Mouse (Mus musculus) heart, embryonic 11.5 days (tissue): ENCODE results near the gene Il15ra. TPM values are rescaled to one million over a fixed set of nuclear protein-coding genes. Genes with fewer than 3 reads are reported as not detected.

Source experiments
- ATAC-seq: fragments of 200-750 bp; cut with Nextera tagmentation; replicated peaks from 2 replicates; pipeline ENCODE4 v1.8.0; 2017; ENCODE audit warnings: moderate library complexity; ENCODE audit not compliant: insufficient number of reproducible peaks, low FRiP score, low TSS enrichment
- H3K27ac ChIP-seq: fragments of 300-500 bp; sonication (generic); 2 replicates; pipeline ENCODE4 v1.5.1; 2014; ENCODE audit warnings: mild to moderate bottlenecking, low read depth, low read length
- H3K27me3 ChIP-seq: fragments of 300-500 bp; sonication (generic); 2 replicates; pipeline ENCODE4 v1.6.1; 2014; ENCODE audit warnings: mild to moderate bottlenecking, low read length, mixed read lengths; ENCODE audit not compliant: control insufficient read depth, insufficient read depth
- H3K36me3 ChIP-seq: fragments of 300-500 bp; sonication (generic); 2 replicates; pipeline ENCODE4 v1.6.1; 2014; ENCODE audit warnings: mild to moderate bottlenecking, low read length, moderate library complexity, mixed read lengths; ENCODE audit not compliant: control insufficient read depth, insufficient read depth
- H3K4me1 ChIP-seq: fragments of 300-500 bp; sonication (generic); 2 replicates; pipeline ENCODE4 v1.6.1; 2014; ENCODE audit warnings: low read length; ENCODE audit not compliant: control insufficient read depth, insufficient read depth
- H3K4me2 ChIP-seq: fragments of 300-500 bp; sonication (generic); 2 replicates; pipeline ENCODE4 v1.6.1; 2014; ENCODE audit warnings: mild to moderate bottlenecking, moderate library complexity
- H3K4me3 ChIP-seq: fragments of 300-500 bp; sonication (generic); 2 replicates; pipeline ENCODE4 v1.5.1; 2014; ENCODE audit warnings: low read depth, low read length
- H3K9ac ChIP-seq: fragments of 300-500 bp; sonication (generic); 2 replicates; pipeline ENCODE4 v1.6.1; 2014; ENCODE audit warnings: mild to moderate bottlenecking, low read depth, low read length, moderate library complexity
- H3K9me3 ChIP-seq: fragments of 300-500 bp; sonication (generic); replicated peaks from 2 replicates; pipeline ENCODE4 v1.6.1; 2016; ENCODE audit warnings: low read length; ENCODE audit not compliant: control insufficient read depth
- WGBS: fragments of 180-500 bp; shearing (Covaris S2); extraction: QIAGEN DNeasy Blood & Tissue Kit; methylation state at CpG from one replicate; pipeline ENCODE4 v1.1.7; 2014; ENCODE audit not compliant: insufficient replicate concordance; 5-methylcytosine and 5-hydroxymethylcytosine counted together
- polyA plus RNA-seq: library from polyadenylated mRNA; unstranded; fragments of >200 nt; fragmentation: Nextera tagmentation; extraction: Ambion mirVana; gene quantifications from 2 replicates; pipeline ENCODE4 v1.2.1, GENCODE M21; 2014

Il15ra gene
- 5.8 and 6.7 TPM in 2 replicates for polyA plus RNA-seq

DNA sequence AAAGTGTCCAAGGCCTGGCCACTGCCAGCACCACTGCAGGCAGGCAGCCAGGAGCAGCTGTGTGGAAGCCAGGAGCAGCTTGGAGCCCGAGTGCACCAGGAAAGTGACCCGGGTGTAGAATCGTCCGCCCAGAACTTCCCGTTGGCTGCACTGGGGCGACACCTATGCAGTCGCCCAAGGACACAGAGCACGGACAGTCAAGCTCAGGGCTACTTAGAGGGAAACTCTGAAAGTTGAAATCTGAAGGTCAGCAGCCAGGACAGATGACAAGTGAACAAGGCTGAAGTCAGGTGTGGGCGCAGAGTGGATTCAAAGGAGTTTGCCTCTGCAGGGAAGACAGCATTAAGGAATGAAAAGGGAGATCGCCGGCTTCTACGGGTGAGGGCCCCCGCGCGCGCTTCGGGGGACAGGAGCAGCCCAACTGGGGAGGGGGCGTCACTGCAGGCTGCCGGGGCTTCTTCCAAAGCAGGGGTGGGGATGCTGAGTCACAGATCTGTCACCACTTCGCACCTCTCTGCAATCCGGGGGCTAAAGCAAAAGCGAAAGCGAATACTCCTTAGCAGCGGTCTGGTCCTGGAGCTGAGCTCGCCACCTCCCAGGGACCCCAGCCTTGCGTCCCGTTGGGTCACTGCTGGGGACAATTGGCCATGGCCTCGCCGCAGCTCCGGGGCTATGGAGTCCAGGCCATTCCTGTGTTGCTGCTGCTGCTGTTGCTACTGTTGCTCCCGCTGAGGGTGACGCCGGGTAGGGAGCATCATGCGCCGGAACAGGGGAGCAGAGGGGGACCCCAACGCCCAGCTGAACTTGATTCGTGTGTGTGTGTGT is at the start of gene Il15ra:
Il15ra (plus strand) TSS at position 90 of the 825 bp plus-strand sequence.
- ATAC-seq: peak; percentile 56
- WGBS: 2% methylated on average over 37 of the region's 37 CpGs
- peak within 1 kb of the TSS; percentile 99 for H3K4me2 ChIP-seq
- no peaks in the 10 kb centered on the region for H3K36me3 ChIP-seq
- H3K4me3 ChIP-seq: peak within 1 kb of the TSS; percentile 76
- no peaks in the 10 kb centered on the region for H3K9me3 ChIP-seq
- peak within 1 kb of the TSS; percentile 82 for H3K9ac ChIP-seq
- H3K4me1 ChIP-seq: peaks cover 5% of the 10 kb centered on the region; the same call in 1 of the 2 replicates
- peak within 1 kb of the TSS; percentile 66 for H3K27ac ChIP-seq
- H3K27me3 ChIP-seq: 0 out of 2 replicates have a peak, but pooled peaks cover 4% of the 10 kb centered on the region

DNA sequence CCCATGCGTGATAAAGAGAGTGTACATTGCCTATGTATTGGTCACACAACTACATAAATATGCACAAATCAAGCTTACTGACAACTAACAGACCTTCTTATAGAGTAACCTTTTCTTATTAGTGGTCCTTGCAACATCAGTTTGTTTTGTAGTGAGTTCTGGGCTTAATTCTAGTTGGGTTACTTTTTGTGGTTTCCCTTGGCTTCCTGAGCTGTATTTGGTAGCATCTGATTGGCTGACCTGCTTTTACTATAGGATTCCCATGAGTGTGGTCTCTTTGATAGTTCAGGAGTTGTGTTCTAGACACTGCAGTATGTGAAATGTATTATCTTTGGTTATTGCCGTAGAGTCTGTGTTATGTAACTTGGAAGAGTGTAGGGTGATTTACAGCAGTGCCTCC is 47.5 kb upstream of the Il15ra start:
- no peak for ATAC-seq
- WGBS: 84% methylated on average over 2 of the region's 2 CpGs

DNA sequence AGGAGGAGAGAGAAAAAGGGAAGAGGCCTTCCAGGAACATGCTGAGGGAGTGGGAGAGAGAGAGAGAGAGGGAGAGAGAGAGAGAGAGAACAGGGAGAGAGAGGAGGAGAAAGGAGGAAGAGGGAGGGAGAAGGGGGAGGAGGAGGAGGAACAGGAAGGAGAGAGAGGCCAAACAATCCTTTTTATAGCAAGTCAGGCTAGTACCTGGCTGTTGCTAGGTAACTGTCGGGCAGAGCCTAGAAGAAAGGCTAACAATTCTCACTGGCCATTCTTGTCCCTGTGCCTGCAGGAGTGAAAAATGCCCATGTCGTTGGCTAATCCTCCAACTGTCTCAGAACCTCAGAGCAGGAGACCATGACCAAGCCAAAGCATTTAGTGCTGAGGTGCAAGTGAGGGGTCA is 45.8 kb upstream of the Il15ra start:
- no peak overlapping the region for H3K27ac ChIP-seq
- no peak overlapping the region for H3K4me2 ChIP-seq
- H3K36me3 ChIP-seq: no peaks in the 10 kb centered on the region
- H3K9me3 ChIP-seq: no peaks in the 10 kb centered on the region
- 30% methylated on average over 2 of the region's 2 CpGs for WGBS
- no peak overlapping the region for H3K4me3 ChIP-seq
- no peaks in the 10 kb centered on the region for H3K4me1 ChIP-seq
- no peak overlapping the region for H3K9ac ChIP-seq
- H3K27me3 ChIP-seq: no peaks in the 10 kb centered on the region
- no peak for ATAC-seq

More for the DNA sequence above, 47.5 kb upstream of the Il15ra start:
- H3K4me3 ChIP-seq: no peak overlapping the region
- H3K9me3 ChIP-seq: no peaks in the 10 kb centered on the region
- H3K4me1 ChIP-seq: no peaks in the 10 kb centered on the region
- no peaks in the 10 kb centered on the region for H3K27me3 ChIP-seq
- no peaks in the 10 kb centered on the region for H3K36me3 ChIP-seq
- no peak overlapping the region for H3K27ac ChIP-seq
- no peak overlapping the region for H3K4me2 ChIP-seq
- H3K9ac ChIP-seq: no peak overlapping the region

- ATAC-seq: no peak
- no peak overlapping the region for H3K4me3 ChIP-seq
- H3K4me2 ChIP-seq: no peak overlapping the region
- H3K27ac ChIP-seq: no peak overlapping the region
- no peak overlapping the region for H3K9ac ChIP-seq
- H3K4me1 ChIP-seq: no peaks in the 10 kb centered on the region
- WGBS: 76% methylated on average over 6 of the region's 6 CpGs
- no peaks in the 10 kb centered on the region for H3K9me3 ChIP-seq
- H3K36me3 ChIP-seq: no peaks in the 10 kb centered on the region
- H3K27me3 ChIP-seq: no peaks in the 10 kb centered on the region
Measured at GRCm38 (mm10) chr2:11662143-11662906, 42.8 kb upstream of the Il15ra start.

DNA sequence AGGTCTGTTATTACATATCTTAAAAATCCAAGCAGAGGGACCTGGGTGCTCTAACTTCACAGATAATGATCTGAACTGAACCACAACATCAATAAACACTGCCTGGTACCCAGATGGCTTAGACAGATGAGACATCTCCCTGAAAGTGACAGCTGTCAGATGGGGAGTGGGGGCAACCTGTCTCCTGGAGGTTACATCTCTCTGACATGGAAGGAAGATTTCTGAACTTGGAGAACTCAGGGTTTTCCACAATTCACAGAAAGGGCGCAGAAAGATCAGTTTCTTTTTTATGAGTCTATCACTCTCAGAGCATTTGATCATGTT is 42.2 kb upstream of the Il15ra start:
- no peak overlapping the region for H3K4me3 ChIP-seq
- H3K27ac ChIP-seq: no peak overlapping the region
- no peak overlapping the region for H3K4me2 ChIP-seq
- H3K4me1 ChIP-seq: no peaks in the 10 kb centered on the region
- no peaks in the 10 kb centered on the region for H3K27me3 ChIP-seq
- H3K9ac ChIP-seq: no peak overlapping the region
- no peak for ATAC-seq
- no peaks in the 10 kb centered on the region for H3K9me3 ChIP-seq
- WGBS: 91% methylated on average over 1 of the region's 1 CpGs
- H3K36me3 ChIP-seq: no peaks in the 10 kb centered on the region

DNA sequence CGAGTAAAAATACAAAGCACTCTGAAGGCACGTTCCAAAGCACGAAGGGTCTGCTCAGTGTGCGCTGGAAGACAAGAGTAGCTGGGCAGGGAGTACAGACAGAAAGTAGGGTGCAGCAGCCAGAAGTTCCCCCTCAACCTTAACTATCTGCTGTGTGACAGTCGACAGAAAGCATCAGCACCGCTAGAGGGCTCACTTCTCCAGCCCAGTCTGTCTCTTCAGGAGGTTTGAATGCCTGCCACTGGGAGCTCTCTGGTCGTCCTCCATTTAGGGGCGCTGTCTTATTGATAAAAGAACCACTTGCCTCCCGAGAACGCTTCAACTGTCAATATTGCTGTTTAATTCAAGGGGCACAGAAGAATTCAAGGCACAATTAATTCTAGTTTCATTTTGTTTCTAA is 41.1 kb upstream of the Il15ra start:
- H3K4me2 ChIP-seq: peak overlapping the region; percentile 44
- no peaks in the 10 kb centered on the region for H3K9me3 ChIP-seq
- no peak overlapping the region; the same call in 1 of the 2 replicates for H3K9ac ChIP-seq
- no peaks in the 10 kb centered on the region for H3K27me3 ChIP-seq
- no peaks in the 10 kb centered on the region for H3K36me3 ChIP-seq
- ATAC-seq: peak; percentile 67; the same call in 1 of the 2 replicates
- H3K4me3 ChIP-seq: peak overlapping the region; percentile 11; the same call in 1 of the 2 replicates
- 4% methylated on average over 10 of the region's 10 CpGs for WGBS
- no peaks in the 10 kb centered on the region for H3K4me1 ChIP-seq
- H3K27ac ChIP-seq: no peak overlapping the region

DNA sequence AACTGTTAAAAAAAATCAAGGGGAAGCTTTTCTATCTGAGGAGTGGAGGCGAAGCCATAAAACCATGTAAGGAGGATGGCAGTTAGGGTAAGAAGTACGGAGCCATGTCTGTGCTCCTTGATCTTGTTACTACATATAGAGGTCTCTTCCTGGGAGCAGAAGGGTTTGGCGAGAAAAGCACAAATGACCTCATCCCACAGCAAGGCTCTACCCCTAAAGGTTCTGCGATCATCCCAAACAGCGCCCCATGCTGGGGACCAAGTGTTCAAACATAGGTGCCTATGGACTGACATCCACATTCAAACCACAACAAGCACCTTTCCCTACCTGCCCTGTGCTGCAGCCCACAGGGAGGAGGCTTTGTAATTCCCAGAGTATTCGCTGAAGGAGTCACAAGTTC is 40.7 kb upstream of the Il15ra start:
- no peaks in the 10 kb centered on the region for H3K36me3 ChIP-seq
- H3K9me3 ChIP-seq: no peaks in the 10 kb centered on the region
- H3K4me2 ChIP-seq: peak overlapping the region; percentile 44
- no peak overlapping the region for H3K27ac ChIP-seq
- no peaks in the 10 kb centered on the region for H3K4me1 ChIP-seq
- no peak overlapping the region for H3K9ac ChIP-seq
- no peaks in the 10 kb centered on the region for H3K27me3 ChIP-seq
- 35% methylated on average over 6 of the region's 6 CpGs for WGBS
- peak overlapping the region; percentile 11; the same call in 1 of the 2 replicates for H3K4me3 ChIP-seq
- ATAC-seq: no peak

GRCm38 (mm10) chr2:11664806-11665205 is 40.3 kb upstream of the Il15ra start:
- ATAC-seq: no peak

More at GRCm38 (mm10) chr2:11664806-11665205, 40.3 kb upstream of the Il15ra start:
- Histone ChIP-seq H3K4me2 (no peak overlapping the region), H3K27ac (no peak overlapping the region), H3K4me1 (no peaks in the 10 kb centered on the region), H3K9ac (no peak overlapping the region), H3K9me3 (no peaks in the 10 kb centered on the region), H3K4me3 (no peak overlapping the region), H3K27me3 (no peaks in the 10 kb centered on the region), H3K36me3 (no peaks in the 10 kb centered on the region)
- 84% methylated on average over 4 of the region's 4 CpGs for WGBS
